Mouse (Mus musculus) embryonic facial prominence, embryonic 12.5 days (tissue): Measurements from ENCODE around the gene Acyp2. TPM values are rescaled to one million over a fixed set of nuclear protein-coding genes. Genes with fewer than 3 reads are reported as not detected.

Experiments used
- ATAC-seq: fragments of 200-750 bp; cut with Nextera tagmentation; 2 replicates; pipeline ENCODE4 v1.8.0; 2017; ENCODE audit not compliant: insufficient number of reproducible peaks, insufficient read depth, low FRiP score, low TSS enrichment
- H3K27ac ChIP-seq: fragments of 300-500 bp; sonication (generic); 2 replicates; pipeline ENCODE4 v1.5.1; 2016; ENCODE audit warnings: mild to moderate bottlenecking
- H3K27me3 ChIP-seq: fragments of 300-500 bp; sonication (generic); 2 replicates; pipeline ENCODE4 v1.6.1; 2016; ENCODE audit warnings: mild to moderate bottlenecking, moderate library complexity
- H3K36me3 ChIP-seq: fragments of 300-500 bp; sonication (generic); 2 replicates; pipeline ENCODE4 v1.6.1; 2016; ENCODE audit warnings: mild to moderate bottlenecking
- H3K4me1 ChIP-seq: fragments of 300-500 bp; sonication (generic); 2 replicates; pipeline ENCODE4 v1.6.1; 2016
- H3K4me2 ChIP-seq: fragments of 300-500 bp; sonication (generic); replicated peaks from 2 replicates; pipeline ENCODE4 v1.6.1; 2016; ENCODE audit warnings: mild to moderate bottlenecking, moderate library complexity
- H3K4me3 ChIP-seq: fragments of 300-500 bp; sonication (generic); 2 replicates; pipeline ENCODE4 v1.5.1; 2016; ENCODE audit warnings: mild to moderate bottlenecking
- H3K9ac ChIP-seq: fragments of 300-500 bp; sonication (generic); 2 replicates; pipeline ENCODE4 v1.6.1; 2016; ENCODE audit warnings: mild to moderate bottlenecking, moderate library complexity
- H3K9me3 ChIP-seq: fragments of 300-500 bp; sonication (generic); 2 replicates; pipeline ENCODE4 v1.6.1; 2016; ENCODE audit warnings: mild to moderate bottlenecking, moderate library complexity
- whole genome bisulfite sequencing: fragments of 180-500 bp; shearing (Covaris S2); methylation state at CpG from one replicate; pipeline ENCODE4 v1.1.7; 2016; 5-methylcytosine and 5-hydroxymethylcytosine counted together
- polyA plus RNA-seq: library from polyadenylated mRNA; unstranded; fragments of >200 nt; fragmentation: Nextera tagmentation; extraction: Ambion mirVana; gene quantifications from 2 replicates; pipeline ENCODE4 v1.2.1, GENCODE M21; 2016

Gene Acyp2
- polyA plus RNA-seq, 1 experiment from 2014 or later: 8.1 TPM

DNA sequence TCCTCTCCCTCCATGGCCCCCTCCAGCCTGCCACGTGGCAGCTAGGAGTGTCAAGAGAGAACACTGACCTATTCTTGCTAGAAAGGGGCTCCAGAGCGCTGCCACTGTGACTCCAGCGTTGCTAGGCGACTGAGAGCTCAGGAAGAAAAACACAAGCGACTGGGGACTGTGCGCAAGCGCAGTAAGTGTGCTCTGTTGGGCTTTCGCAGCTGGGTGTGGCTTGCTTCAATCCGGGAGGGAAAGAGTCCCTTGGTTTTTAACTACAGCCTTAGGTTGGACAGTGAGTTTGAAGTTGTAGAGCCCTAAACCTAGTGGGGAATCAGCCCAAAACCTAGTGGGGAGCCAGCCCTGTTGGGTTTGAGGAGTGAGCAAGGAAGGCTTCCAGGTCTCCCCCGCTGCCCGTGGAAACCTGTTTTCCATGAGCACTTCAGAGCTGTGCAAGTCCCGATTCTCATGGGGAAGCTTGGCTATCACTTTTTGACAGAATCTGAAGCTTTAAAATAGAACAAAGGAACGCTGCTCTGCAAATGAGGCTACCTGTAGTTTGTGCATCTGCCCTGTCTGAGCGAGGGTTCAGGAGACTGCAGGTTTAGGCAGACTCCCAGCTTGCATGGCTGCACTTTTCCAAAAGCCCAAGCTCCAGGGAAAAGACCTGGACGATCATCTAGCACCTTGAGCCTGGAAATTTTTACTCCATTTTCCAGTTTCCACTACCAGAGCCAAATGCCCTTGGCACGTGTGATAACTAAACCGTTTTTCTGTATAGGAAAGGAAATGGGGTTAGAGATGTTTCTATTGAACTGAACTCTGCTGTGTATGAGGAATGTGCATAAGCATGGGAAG, 177.4 kb downstream of the Acyp2 start, which contains the start of gene 4930505A04Rik:
4930505A04Rik (minus strand) TSS at position 77 of the 843 bp plus-strand sequence.
- Histone ChIP-seq H3K4me3 (peak within 1 kb of the TSS; percentile 49), H3K27ac (peak within 1 kb of the TSS; percentile 63), H3K9me3 (no peaks in the 10 kb centered on the region), H3K4me2 (peak within 1 kb of the TSS; percentile 63), H3K4me1 (no peaks in the 10 kb centered on the region), H3K9ac (peak within 1 kb of the TSS; percentile 58), H3K27me3 (no peaks in the 10 kb centered on the region), H3K36me3 (no peaks in the 10 kb centered on the region)
- WGBS: 7% methylated on average over 17 of the region's 17 CpGs
- ATAC-seq: peak; percentile 95

DNA sequence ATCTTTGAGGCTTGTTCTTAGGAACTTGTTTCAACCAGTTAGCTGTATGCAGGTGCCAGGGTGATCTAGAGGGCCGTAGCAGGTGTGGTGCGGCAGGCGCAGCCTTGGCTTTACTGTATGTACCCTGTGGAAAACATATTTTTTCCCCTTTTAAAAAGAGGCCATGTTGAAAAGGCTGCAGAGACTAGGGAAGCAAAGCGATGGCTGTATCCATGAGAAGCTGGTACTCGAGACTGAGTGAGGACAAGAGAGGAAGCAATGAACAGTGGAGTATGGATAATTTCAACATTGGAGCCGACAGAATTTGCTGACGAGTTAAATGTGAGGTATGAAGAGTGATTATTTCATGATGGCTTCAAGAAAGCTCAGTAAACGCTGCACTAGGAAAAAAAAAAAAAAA, 178.2 kb downstream of the Acyp2 start:
- Histone ChIP-seq H3K9ac (no peak overlapping the region; the same call in 1 of the 2 replicates), H3K36me3 (no peaks in the 10 kb centered on the region), H3K27ac (peak overlapping the region; percentile 63), H3K27me3 (no peaks in the 10 kb centered on the region), H3K4me1 (no peaks in the 10 kb centered on the region), H3K4me3 (no peak overlapping the region), H3K9me3 (no peaks in the 10 kb centered on the region), H3K4me2 (peak overlapping the region; percentile 63)
- 0 out of 2 replicates have a peak, but pooled peaks have one; percentile 3 for ATAC-seq
- 65% methylated on average over 8 of the region's 8 CpGs for WGBS

Other genes with a start within 250 kb of the Acyp2 start
- not detected in 2 replicates for gene 4930505A04Rik, start 177.8 kb downstream of the Acyp2 start, polyA plus RNA-seq
- 29.7 and 29.8 TPM in 2 replicates for gene Psme4, start 122.1 kb upstream of the Acyp2 start, polyA plus RNA-seq
- 0.64 and 0.75 TPM in 2 replicates for gene Gpr75, start 235.8 kb upstream of the Acyp2 start, polyA plus RNA-seq
- 36.8 and 39.6 TPM in 2 replicates for gene Asb3, start 235.8 kb upstream of the Acyp2 start, polyA plus RNA-seq